Mouse (Mus musculus) liver, embryonic 14.5 days (tissue): ENCODE data around the gene Fubp1.

Source experiments
- CTCF ChIP-seq: IDR thresholded peaks from 2 replicates; pipeline ENCODE4 v1.5.1; 2016; ENCODE audit warnings: antibody characterized with exemption, low read depth, control low read depth
- EP300 ChIP-seq: IDR thresholded peaks from 2 replicates; pipeline ENCODE4 v1.6.1; 2016; ENCODE audit warnings: antibody characterized with exemption, low read depth

DNA sequence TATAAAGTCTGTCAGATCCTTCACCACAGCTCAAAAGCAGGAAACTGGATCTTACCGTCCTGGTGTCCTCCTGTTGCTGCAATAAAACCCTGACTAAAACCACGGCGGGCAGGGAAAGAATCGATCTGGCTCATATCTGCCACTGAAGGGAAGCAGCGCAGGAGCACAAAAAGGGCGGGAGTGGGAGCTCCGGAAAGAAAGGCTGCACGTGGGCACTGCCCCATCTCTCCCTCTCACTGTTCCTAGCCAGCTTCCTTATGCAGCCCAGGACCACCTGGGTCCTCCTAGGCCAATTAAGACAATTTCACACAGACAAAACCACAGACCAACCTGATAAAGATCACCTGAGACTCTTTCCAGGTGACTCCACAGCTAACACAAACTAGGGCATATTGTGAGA lies 51.2 kb downstream of the Fubp1 start:
- no peak for TF ChIP-seq CTCF
- TF ChIP-seq EP300: no peak
